Mouse (Mus musculus) lung, embryonic 14.5 days (tissue): Measurements from ENCODE around the gene Tns1. TPM values are rescaled to one million over a fixed set of nuclear protein-coding genes. Genes with fewer than 3 reads are reported as not detected.

Experiments used
- ATAC-seq: fragments of 200-750 bp; cut with Nextera tagmentation; 2 replicates; pipeline ENCODE4 v1.8.0; 2017; ENCODE audit warnings: mild to moderate bottlenecking, moderate TSS enrichment, moderate library complexity; ENCODE audit not compliant: insufficient read depth
- DNase-seq: peaks from one replicate; pipeline ENCODE4 v3.0.0-alpha.2; 2015
- H3K27ac ChIP-seq: fragments of 300-500 bp; sonication (generic); 2 replicates; pipeline ENCODE4 v1.5.1; 2014; ENCODE audit warnings: low read depth, mild to moderate bottlenecking, moderate library complexity
- H3K27me3 ChIP-seq: fragments of 300-500 bp; sonication (generic); 2 replicates; pipeline ENCODE4 v1.6.1; 2014; ENCODE audit warnings: low read length, control low read depth; ENCODE audit not compliant: insufficient read depth
- H3K36me3 ChIP-seq: fragments of 300-500 bp; sonication (generic); 2 replicates; pipeline ENCODE4 v1.6.1; 2014; ENCODE audit warnings: control low read depth; ENCODE audit not compliant: insufficient read depth
- H3K4me1 ChIP-seq: fragments of 300-500 bp; sonication (generic); 2 replicates; pipeline ENCODE4 v1.6.1; 2014; ENCODE audit warnings: antibody characterized with exemption, control low read depth; ENCODE audit not compliant: insufficient read depth
- H3K4me2 ChIP-seq: fragments of 300-500 bp; sonication (generic); 2 replicates; pipeline ENCODE4 v1.6.1; 2014; ENCODE audit warnings: mild to moderate bottlenecking
- H3K4me3 ChIP-seq: fragments of 300-500 bp; sonication (generic); 2 replicates; pipeline ENCODE4 v1.5.1; 2014; ENCODE audit warnings: low read depth, low read length
- H3K9ac ChIP-seq: fragments of 300-500 bp; sonication (generic); 2 replicates; pipeline ENCODE4 v1.6.1; 2014
- H3K9me3 ChIP-seq: fragments of 300-500 bp; sonication (generic); 2 replicates; pipeline ENCODE4 v1.6.1; 2016; ENCODE audit warnings: low read depth, low read length, control low read depth
- CTCF ChIP-seq: IDR thresholded peaks from 2 replicates; pipeline ENCODE4 v1.5.1; 2016; ENCODE audit warnings: antibody characterized with exemption, low read depth
- WGBS: fragments of 180-500 bp; shearing (Covaris S2); extraction: QIAGEN DNeasy Blood & Tissue Kit; methylation state at CpG from one replicate; pipeline ENCODE4 v1.1.7; 2014; 5-methylcytosine and 5-hydroxymethylcytosine counted together
- polyA plus RNA-seq: library from polyadenylated mRNA; unstranded; fragments of >200 nt; fragmentation: Nextera tagmentation; extraction: Ambion mirVana; gene quantifications from 2 replicates; pipeline ENCODE4 v1.2.1, GENCODE M21; 2014

The Tns1 gene
- polyA plus RNA-seq, 1 experiment from 2014 or later, result 95.2 TPM

DNA sequence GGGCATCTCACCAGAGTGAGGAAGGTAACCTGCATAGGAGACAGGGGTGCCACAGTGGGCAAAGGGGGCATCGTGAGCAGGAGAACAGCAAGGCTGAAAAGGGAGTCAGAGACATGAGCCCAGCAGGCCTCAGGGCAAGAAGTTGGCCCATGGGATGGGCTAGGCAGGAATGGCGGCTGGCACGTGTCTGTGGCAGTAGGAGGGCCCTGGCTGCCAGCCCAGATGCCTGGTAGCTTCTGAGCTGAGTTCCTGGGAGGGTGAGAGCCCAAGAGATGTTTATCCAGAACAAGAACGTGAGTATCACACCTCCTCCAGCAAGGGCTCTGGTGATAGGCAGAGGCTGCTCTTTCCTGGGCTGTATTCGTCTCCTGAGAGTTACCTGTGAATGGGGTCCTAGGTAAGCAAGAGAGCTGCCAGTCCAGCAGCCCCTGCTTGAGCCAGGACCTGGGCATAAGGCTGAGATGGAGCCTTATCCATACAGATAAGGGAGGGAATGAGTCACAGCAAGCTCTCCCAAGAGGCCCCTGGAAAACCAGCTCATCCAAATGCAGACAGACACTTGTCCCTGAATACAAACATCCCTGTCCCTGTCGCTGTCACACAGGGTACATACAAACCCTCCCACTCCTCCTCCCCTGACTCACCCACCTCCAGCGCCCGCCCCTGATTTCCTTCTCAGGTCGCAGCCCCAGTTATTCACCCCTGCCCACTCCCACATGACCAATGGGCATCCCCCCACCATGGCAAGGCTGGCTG lies 2.2 kb downstream of the Tns1 start:
- Histone ChIP-seq H3K27me3 (peaks cover 6% of the 10 kb centered on the region; the same call in 1 of the 2 replicates), H3K4me3 (no peak overlapping the region), H3K4me2 (no peak overlapping the region), H3K4me1 (0 out of 2 replicates have a peak, but pooled peaks cover 4% of the 10 kb centered on the region), H3K9me3 (no peaks in the 10 kb centered on the region), H3K36me3 (no peaks in the 10 kb centered on the region), H3K9ac (no peak overlapping the region), H3K27ac (no peak overlapping the region)
- no peak for ATAC-seq
- 34% methylated on average over 9 of the region's 9 CpGs for WGBS
- peak; percentile 58 for DNase-seq
- TF ChIP-seq CTCF, result no peak

DNA sequence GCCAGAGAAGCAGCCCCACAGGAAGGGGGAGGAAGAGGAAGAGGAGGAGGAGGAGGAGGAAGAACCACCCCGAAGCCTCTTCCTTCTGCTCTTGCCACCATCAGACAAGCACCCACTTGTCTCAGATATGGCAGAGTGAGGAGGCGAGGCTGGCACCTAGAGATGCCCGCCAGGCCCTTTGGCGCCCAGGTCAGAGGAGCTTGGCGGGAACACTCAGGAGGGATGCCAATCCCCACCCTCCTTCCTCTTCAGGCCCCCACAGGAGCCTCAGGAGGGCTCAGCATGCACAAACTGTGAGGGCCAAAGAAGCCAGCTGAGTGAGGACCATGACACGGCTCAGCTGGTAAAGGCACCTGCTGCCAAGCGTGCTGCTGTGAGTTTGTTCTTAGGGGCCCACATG lies 3.1 kb downstream of the Tns1 start:
- no peak for TF ChIP-seq CTCF
- no peaks in the 10 kb centered on the region for H3K36me3 ChIP-seq
- H3K4me2 ChIP-seq, result no peak overlapping the region
- peaks cover 6% of the 10 kb centered on the region; the same call in 1 of the 2 replicates for H3K27me3 ChIP-seq
- H3K4me3 ChIP-seq, result no peak overlapping the region
- WGBS, result 72% methylated on average over 7 of the region's 7 CpGs
- ATAC-seq (no peak), DNase-seq (no peak)
- 0 out of 2 replicates have a peak, but pooled peaks cover 4% of the 10 kb centered on the region for H3K4me1 ChIP-seq
- H3K9ac ChIP-seq, result no peak overlapping the region
- no peak overlapping the region for H3K27ac ChIP-seq
- no peaks in the 10 kb centered on the region for H3K9me3 ChIP-seq

DNA sequence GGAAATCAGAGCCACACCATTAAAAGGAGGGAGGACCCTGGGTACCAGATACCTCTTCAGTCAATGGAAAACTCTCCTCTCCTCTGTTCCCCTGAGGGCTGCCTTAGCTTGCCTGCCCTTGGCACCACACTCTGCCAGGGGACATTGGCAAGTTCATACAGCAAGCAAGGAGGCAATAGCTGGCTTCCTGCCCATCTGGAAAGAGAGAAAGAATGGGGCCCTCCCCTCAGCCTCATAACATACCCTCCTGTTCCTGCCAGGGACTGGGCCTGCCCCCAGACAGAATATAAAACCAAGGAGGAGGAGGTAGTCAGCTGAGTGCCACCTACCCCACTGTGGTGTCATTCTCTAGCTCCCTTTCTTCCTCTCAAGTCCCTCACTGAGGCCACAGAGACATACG lies 5.1 kb downstream of the Tns1 start:
- no peak for DNase-seq
- TF ChIP-seq CTCF, result no peak
- 89% methylated on average over 1 of the region's 1 CpGs for WGBS
- no peak overlapping the region for H3K4me2 ChIP-seq
- ATAC-seq, result no peak
- 0 out of 2 replicates have a peak, but pooled peaks cover 4% of the 10 kb centered on the region for H3K4me1 ChIP-seq
- no peak overlapping the region for H3K9ac ChIP-seq
- no peak overlapping the region for H3K4me3 ChIP-seq
- H3K36me3 ChIP-seq, result no peaks in the 10 kb centered on the region
- peaks cover 6% of the 10 kb centered on the region; the same call in 1 of the 2 replicates for H3K27me3 ChIP-seq
- H3K27ac ChIP-seq, result no peak overlapping the region
- H3K9me3 ChIP-seq, result no peaks in the 10 kb centered on the region

DNA sequence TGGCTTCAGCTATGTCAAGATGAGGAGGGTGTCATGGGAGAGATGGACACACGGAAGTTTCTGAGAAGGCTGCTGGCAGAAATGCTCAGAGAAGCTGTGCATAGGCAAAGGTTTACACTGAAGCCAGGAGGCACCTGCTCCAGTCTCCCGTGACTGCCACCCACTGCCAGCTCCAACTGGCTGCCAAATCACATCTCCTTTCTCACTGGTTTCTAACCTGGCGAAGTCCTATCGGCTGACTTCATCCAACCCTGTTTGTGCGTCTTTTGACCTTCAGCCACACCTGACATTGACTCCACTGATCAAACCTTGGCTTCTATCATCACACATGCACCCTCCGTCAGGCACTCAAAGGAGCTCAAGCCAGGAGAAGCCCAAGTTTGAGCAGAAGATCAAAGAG lies 6.4 kb downstream of the Tns1 start:
- no peaks in the 10 kb centered on the region for H3K9me3 ChIP-seq
- no peak for DNase-seq
- no peak overlapping the region for H3K4me2 ChIP-seq
- 0 out of 2 replicates have a peak, but pooled peaks cover 7% of the 10 kb centered on the region for H3K4me1 ChIP-seq
- no peak for TF ChIP-seq CTCF
- no peak for ATAC-seq
- no peak overlapping the region for H3K9ac ChIP-seq
- 86% methylated on average over 6 of the region's 6 CpGs for WGBS
- H3K27ac ChIP-seq, result no peak overlapping the region
- no peaks in the 10 kb centered on the region; the same call in 1 of the 2 replicates for H3K27me3 ChIP-seq
- no peak overlapping the region for H3K4me3 ChIP-seq
- no peaks in the 10 kb centered on the region for H3K36me3 ChIP-seq

DNA sequence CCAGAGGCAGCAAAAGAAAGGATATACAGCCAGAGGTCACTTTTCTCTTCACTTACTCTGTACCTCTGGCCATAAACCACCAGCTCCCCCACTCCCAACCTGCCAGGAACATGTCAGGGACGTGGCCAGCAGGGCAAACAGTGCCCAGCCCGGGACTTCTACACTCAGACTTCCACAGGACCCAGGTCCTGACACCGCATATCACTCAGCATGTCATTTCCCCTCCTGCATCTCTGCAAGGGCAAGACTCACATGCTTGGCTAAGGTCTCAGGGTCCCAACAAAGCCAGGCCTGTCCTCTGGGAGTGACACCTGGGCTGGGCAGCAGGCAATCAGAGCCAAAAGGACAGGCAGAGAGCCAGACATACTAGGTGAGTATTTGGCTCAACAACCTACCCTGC lies 11.2 kb downstream of the Tns1 start:
- ATAC-seq (no peak), DNase-seq (no peak)
- Histone ChIP-seq H3K4me3 (no peak overlapping the region), H3K4me2 (no peak overlapping the region), H3K36me3 (no peaks in the 10 kb centered on the region), H3K27ac (no peak overlapping the region), H3K9ac (no peak overlapping the region), H3K9me3 (no peaks in the 10 kb centered on the region), H3K4me1 (peaks cover 10% of the 10 kb centered on the region), H3K27me3 (no peaks in the 10 kb centered on the region)
- no peak for TF ChIP-seq CTCF
- 46% methylated on average over 3 of the region's 3 CpGs for WGBS

DNA sequence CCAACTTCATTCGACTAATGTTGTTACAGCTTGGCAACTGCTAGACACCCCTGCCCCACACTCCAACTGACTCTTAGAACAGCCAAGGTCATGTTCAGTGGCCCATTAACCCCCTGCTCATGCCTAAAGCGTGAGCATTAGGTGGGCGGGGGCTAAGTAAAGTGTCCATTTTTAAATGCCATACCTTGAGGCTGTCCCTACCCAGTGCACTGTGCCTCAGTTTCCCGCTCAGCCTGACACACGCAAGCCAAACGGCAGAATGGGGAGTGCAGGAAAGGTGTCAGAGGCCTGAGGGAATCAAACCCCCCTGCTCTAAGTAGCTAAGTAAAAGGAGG lies 12.6 kb downstream of the Tns1 start:
- H3K9ac ChIP-seq, result no peak overlapping the region
- no peaks in the 10 kb centered on the region for H3K9me3 ChIP-seq
- H3K27ac ChIP-seq, result no peak overlapping the region
- WGBS, result 46% methylated on average over 6 of the region's 6 CpGs
- H3K4me1 ChIP-seq, result peaks cover 10% of the 10 kb centered on the region
- ATAC-seq, result no peak; the same call in 1 of the 2 replicates
- TF ChIP-seq CTCF, result no peak
- no peaks in the 10 kb centered on the region for H3K36me3 ChIP-seq
- DNase-seq, result no peak
- H3K4me3 ChIP-seq, result no peak overlapping the region
- H3K27me3 ChIP-seq, result no peaks in the 10 kb centered on the region
- no peak overlapping the region for H3K4me2 ChIP-seq

DNA sequence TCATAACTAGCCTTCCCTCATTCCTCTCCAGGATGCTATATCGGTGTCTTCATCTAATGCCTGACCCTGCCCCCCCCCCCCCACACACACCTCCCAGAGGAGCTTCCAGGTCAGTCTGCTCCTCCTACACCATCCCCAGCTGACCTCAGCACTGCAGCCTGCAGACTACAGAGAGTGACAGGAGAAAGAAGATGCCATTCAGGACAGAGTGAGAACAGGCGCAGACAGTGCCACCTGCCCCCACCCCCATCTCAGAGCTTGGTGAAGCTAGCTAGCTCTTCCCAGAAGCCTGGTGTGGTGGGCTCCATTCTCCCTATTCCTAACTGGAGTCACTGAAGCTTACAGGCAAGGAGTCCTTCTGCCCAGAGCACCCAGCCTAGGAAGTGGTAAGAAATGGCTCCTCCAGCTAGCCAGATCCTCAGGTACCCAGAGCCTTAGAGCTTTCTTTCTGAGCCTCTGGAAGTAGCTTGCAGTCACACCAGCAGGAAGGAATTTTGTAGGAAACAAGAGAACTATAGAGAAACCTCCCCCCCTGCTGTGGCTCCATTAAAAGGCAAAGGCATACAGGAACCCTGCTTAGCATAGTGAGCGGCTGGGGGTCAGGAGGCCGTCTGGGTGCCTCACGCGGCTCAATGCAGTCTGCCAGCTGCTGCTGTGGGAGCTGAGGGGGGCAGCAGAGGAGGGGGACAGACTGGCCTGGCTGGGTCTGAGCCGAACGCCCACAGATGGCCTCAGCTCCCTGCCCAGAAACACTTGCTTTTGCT lies 13.1 kb downstream of the Tns1 start:
- H3K9me3 ChIP-seq, result no peaks in the 10 kb centered on the region
- H3K4me3 ChIP-seq, result no peak overlapping the region
- H3K36me3 ChIP-seq, result no peaks in the 10 kb centered on the region
- ATAC-seq, result peak; percentile 20; the same call in 1 of the 2 replicates
- H3K4me1 ChIP-seq, result peaks cover 10% of the 10 kb centered on the region
- H3K27ac ChIP-seq, result no peak overlapping the region
- H3K4me2 ChIP-seq, result no peak overlapping the region
- no peak for TF ChIP-seq CTCF
- no peaks in the 10 kb centered on the region for H3K27me3 ChIP-seq
- no peak overlapping the region for H3K9ac ChIP-seq
- 22% methylated on average over 8 of the region's 8 CpGs for WGBS
- peak; percentile 49 for DNase-seq
